Mouse (Mus musculus) left cerebral cortex, postnatal 36 days (tissue): ENCODE measurements at regions not wholly inside any gene's neighbourhood (a gene's known extent, or its start where the extent isn't known, plus 50 kb on each side); places are given as distances from the start of the nearest gene placed in this dataset.

Source experiments
- DNase-seq, 2 experiments: peaks; one replicate each; pipeline ENCODE4 v3.0.0; 2021 to 2022; ENCODE audit warnings: low spot score in 2 of 2, mixed read lengths in 1 of 2
- intact Hi-C: fragments of 180-260 bp; cut with DNase I; formaldehyde crosslinking; loops from one replicate; pipeline ENCODE4 v1.15.1; 2025

DNA sequence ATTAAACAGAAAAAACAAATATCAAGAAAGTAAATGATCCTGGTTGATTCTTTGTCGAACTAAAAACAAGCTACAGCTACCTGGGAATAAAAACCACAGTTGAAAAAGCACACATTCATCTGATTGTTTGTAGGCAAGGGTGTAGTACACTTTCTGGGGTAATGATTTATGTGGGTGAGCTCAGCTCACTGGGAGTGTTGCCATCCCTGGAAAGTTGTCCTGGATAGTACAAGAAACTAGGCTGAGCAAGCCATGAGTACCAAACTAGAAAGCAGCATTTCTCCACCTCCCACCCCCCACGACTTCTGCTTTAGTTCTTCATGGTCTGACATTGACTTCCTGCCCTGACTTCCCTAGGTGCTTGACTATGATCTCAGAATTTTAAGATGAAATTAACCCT is 967.6 kb downstream of the Plod2 start:
- intact Hi-C loops = no loop called here
- DNase-seq = peak in 1 of 2 experiments; percentile 3

GRCm38 (mm10) chr9:93524055-93524454 is 982.0 kb downstream of the Plod2 start:
- no peak for DNase-seq
- intact Hi-C loops = no loop called here

DNA sequence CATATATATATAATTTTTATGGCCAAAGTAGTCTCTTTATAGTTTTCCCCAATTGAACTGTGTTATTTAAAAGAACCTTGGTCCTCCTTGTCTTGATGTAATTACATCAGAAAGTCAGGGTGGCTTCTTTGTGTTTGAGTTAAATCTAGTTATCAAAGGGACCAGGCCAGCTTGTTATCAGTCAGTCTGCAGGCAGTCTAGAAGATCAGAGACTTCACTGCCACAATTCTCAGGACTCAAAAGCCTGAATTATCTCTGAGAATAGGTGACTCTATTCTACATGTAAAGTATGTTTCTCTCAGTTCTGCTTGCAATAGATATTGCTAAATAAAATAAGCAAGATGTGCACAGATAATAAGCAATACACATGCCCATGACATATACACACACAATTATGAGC is 983.1 kb downstream of the Plod2 start:
- intact Hi-C loops = no loop called here

GRCm38 (mm10) chr9:93530646-93531320 is 988.8 kb downstream of the Plod2 start:
- no peak for DNase-seq
- intact Hi-C loops = no loop called here

More for the DNA sequence above, 983.1 kb downstream of the Plod2 start:
- no peak for DNase-seq
